Mouse (Mus musculus): Measurements from ENCODE around the gene Best3. TPM values are rescaled to one million over a fixed set of nuclear protein-coding genes. Genes with fewer than 3 reads are reported as not detected.

Gene Best3
- total RNA-seq, 2 experiments from 2014 or later: 9.2 to 11.7 TPM

- DNase-seq: no peak
- intact Hi-C loops (cut with DNase I; ENCODE audit: low total_unique reads): loop anchor here (5.0 kb wide), 1 partner anchor 135 kb away; no protein-coding TSS in a partner anchor
Observed at GRCm38 (mm10) chr10:117072191-117072888, 86.2 kb downstream of the Best3 start.

- intact Hi-C loops (cut with DNase I; ENCODE audit: low total_unique reads): loop anchor here (5.0 kb wide), 1 partner anchor 134 kb away; no protein-coding TSS in a partner anchor
- no peak for DNase-seq
Observed at GRCm38 (mm10) chr10:117073176-117073575, 87.1 kb downstream of the Best3 start.

Other genes starting within 250 kb of the Best3 start
- under 1 TPM; 0.11 to 0.39 TPM for gene Myrfl, start 89.4 kb upstream of the Best3 start, total RNA-seq (2021)
- gene Rab3ip, start 35.5 kb upstream of the Best3 start, total RNA-seq (2021): 10 to 100 TPM; 16.2 to 17.3 TPM
- gene Gm10271, start 13.7 kb upstream of the Best3 start, total RNA-seq (2021): not detected
- gene Lrrc10, start 59.0 kb downstream of the Best3 start, total RNA-seq (2021): not detected
- gene Cct2, start 77.5 kb downstream of the Best3 start, total RNA-seq (2021): 100 to 1,000 TPM; 132 to 146 TPM
- 1 to 10 TPM; 7.9 to 9.4 TPM for gene Frs2, start 162.2 kb downstream of the Best3 start, total RNA-seq (2021)
- gene Yeats4, start 238.2 kb downstream of the Best3 start, total RNA-seq (2021): 10 to 100 TPM; 16.9 to 18.5 TPM

Data from gastrocnemius, postnatal 14 days (tissue).